In genomic region chr11:88059141-88059540, GRCm38 (mm10) we compare ENCODE assay signal across 8 mouse cellular contexts. TPM values are rescaled to one million over a fixed set of nuclear protein-coding genes. Genes with fewer than 3 reads are reported as not detected.
DNase-seq lines count a peak whose midpoint lies in the region.

No protein-coding gene starts in this region.

- H3K4me1 ChIP-seq in megakaryocyte, embryonic 14.5 days = peaks cover 46% of the 10 kb centered on the region

- peak; percentile 69 for DNase-seq in gastrocnemius, adult 18-20 months (ENCODE audit: low spot score)
- DNase-seq in gastrocnemius, postnatal 4 days (ENCODE audit: low spot score in 2 of 2) = no peak
- peak; percentile 80 for DNase-seq in MN1 (ENCODE audit: low spot score)
- DNase-seq in embryo, embryonic 11.5 days (ENCODE audit: low read depth, low spot score) = peak; percentile 49
- DNase-seq in heart, postnatal 10 days = peak; percentile 66 to 71
- peak; percentile 79 for DNase-seq in kidney, postnatal 14 days
- peak; percentile 67 for DNase-seq in thymus, postnatal 0 days (ENCODE audit: low spot score)

- peaks cover 22% of the 10 kb centered on the region for H3K36me3 ChIP-seq in megakaryocyte, embryonic 14.5 days (replicated peaks; ENCODE audit: low read length)

- no peaks in the 10 kb centered on the region for H3K9me3 ChIP-seq in megakaryocyte, embryonic 14.5 days

- no peaks in the 10 kb centered on the region for H3K27me3 ChIP-seq in megakaryocyte, embryonic 14.5 days (replicated peaks)

- intact Hi-C loops in heart, postnatal 10 days (cut with DNase I) = loop anchor here (2.0 to 5.0 kb wide), 3 partner anchors 104 to 763 kb away; no protein-coding TSS in a partner anchor

- H3K4me3 ChIP-seq in megakaryocyte, embryonic 14.5 days (replicated peaks) = peak overlapping the region; percentile 18

RNA-seq across cellular contexts. Expression of gene Vezf1, which starts 8.9 kb away (rescaled TPM):
- total RNA-seq in gastrocnemius, adult 18-20 months (2021) = 10 to 100 TPM; 84.6 to 89.9 TPM
- total RNA-seq in gastrocnemius, postnatal 4 days (2021) = 10 to 100 TPM; 39.5 to 44.8 TPM
- 10 to 100 TPM; 44.9 to 45.7 TPM for total RNA-seq in heart, postnatal 10 days (2021)
- polyA plus RNA-seq in megakaryocyte, embryonic 14.5 days (2012; ENCODE audit: insufficient read depth, low replicate concordance) = 5.8 and 9.9 TPM in 2 replicates
- 32.8 and 33.1 TPM in 2 replicates for polyA plus RNA-seq in thymus, postnatal 0 days (2015; fragmentation: Nextera tagmentation; extraction: Ambion mirVana)

RNA-seq across cellular contexts. Expression of gene Srsf1, which starts 12.0 kb away (rescaled TPM):
- 10 to 100 TPM; 53.7 to 75.2 TPM for total RNA-seq in gastrocnemius, adult 18-20 months (2021)
- 100 to 1,000 TPM; 171 to 215 TPM for total RNA-seq in gastrocnemius, postnatal 4 days (2021)
- total RNA-seq in heart, postnatal 10 days (2021) = 100 to 1,000 TPM; 156 to 160 TPM
- 25.7 and 74.9 TPM in 2 replicates for polyA plus RNA-seq in megakaryocyte, embryonic 14.5 days (2012; ENCODE audit: insufficient read depth, low replicate concordance)
- 308 and 311 TPM in 2 replicates for polyA plus RNA-seq in thymus, postnatal 0 days (2015; fragmentation: Nextera tagmentation; extraction: Ambion mirVana)

RNA-seq across cellular contexts. Expression of gene Cuedc1, which starts 38.7 kb away (rescaled TPM):
- total RNA-seq in gastrocnemius, adult 18-20 months (2021) = 100 to 1,000 TPM in 1 of 2 experiments, 10 to 100 TPM in 1; 95.6 to 121 TPM
- total RNA-seq in gastrocnemius, postnatal 4 days (2021) = 10 to 100 TPM; 47.4 to 53.8 TPM
- total RNA-seq in heart, postnatal 10 days (2021) = 10 to 100 TPM; 45.6 to 48.4 TPM
- polyA plus RNA-seq in megakaryocyte, embryonic 14.5 days (2012; ENCODE audit: insufficient read depth, low replicate concordance) = 294 and 346 TPM in 2 replicates
- polyA plus RNA-seq in thymus, postnatal 0 days (2015; fragmentation: Nextera tagmentation; extraction: Ambion mirVana) = 10.7 and 11.4 TPM in 2 replicates

Comparison
In these comparisons a context has a peak if more than half of its experiments do, and no peak if none do; other contexts are left out.
1. DNase-seq: peak in gastrocnemius, adult 18-20 months (single experiment), MN1 (single experiment), embryo, embryonic 11.5 days (single experiment), heart, postnatal 10 days (2 of 2), kidney, postnatal 14 days (single experiment) and thymus, postnatal 0 days (single experiment); none in gastrocnemius, postnatal 4 days (0 of 2).